Mouse (Mus musculus) cerebellum, adult 2 months (tissue): ENCODE measurements around the gene Abca12.

Experiments
- CTCF ChIP-seq: fragments of 200-500 bp; IDR thresholded peaks from 2 replicates; pipeline ENCODE4 v1.5.1; 2011; ENCODE audit warnings: low read depth, mild to moderate bottlenecking, control low read depth, low read length, moderate library complexity, borderline replicate concordance; ENCODE audit not compliant: insufficient read depth
- POLR2A ChIP-seq: fragments of 200-500 bp; IDR thresholded peaks from 2 replicates; pipeline ENCODE4 v1.6.1; 2011; ENCODE audit warnings: low read length, control low read depth, borderline replicate concordance; ENCODE audit not compliant: insufficient read depth

DNA sequence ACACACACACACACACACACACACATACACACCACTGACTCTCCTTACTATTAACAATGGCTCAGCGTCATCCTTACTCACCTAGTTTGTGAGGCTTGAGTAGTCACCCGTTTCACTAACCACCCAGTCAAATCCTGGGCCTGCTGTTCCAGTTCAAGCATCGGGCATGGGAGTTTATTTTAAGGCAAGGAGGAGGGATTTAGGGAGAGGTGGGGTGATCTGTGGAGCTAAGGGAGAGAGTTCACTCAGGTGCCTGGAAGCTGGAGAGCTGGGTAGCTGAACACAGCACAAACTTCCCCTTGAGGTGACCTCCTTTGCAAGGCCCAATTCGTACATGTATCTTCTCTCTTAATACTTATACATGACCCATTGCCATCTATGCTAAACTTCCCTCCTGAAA lies 219.4 kb downstream of the Abca12 start:
- TF ChIP-seq POLR2A: no peak
- TF ChIP-seq CTCF: no peak
